Mouse (Mus musculus) adrenal gland, postnatal 14 days (tissue): ENCODE results near the gene Afp. TPM values are rescaled to one million over a fixed set of nuclear protein-coding genes. Genes with fewer than 3 reads are reported as not detected.

Experiments
- DNase-seq: peaks from one replicate; pipeline ENCODE4 v3.0.0; 2021; ENCODE audit warnings: mixed read lengths
- long read RNA-seq, 2 experiments: library from polyadenylated mRNA; stranded (forward); transcript quantifications; one replicate each; pipeline ENCODE4 v2.0.0; 2021
- total RNA-seq: library from RNA; stranded (reverse); gene quantifications from 2 replicates; pipeline ENCODE4 v1.2.3, GENCODE M21; 2021

Afp gene
- 0.86 and 3.6 TPM in 2 replicates for total RNA-seq
- long read RNA-seq, experiment 1: 0 reads
- long read RNA-seq, experiment 2, partial matches to known transcripts: 1 of 1 reads
- long read RNA-seq, experiment 2, other reads (novel, unspliced or antisense): 0 of 1 reads

GRCm38 (mm10) chr5:90490518-90490917 is at the start of gene Afp:
Afp (plus strand) TSS chr5:90490737.
- no peak for DNase-seq

- no peak for DNase-seq
These were observed 43.0 kb upstream of the Afp start for GRCm38 (mm10) chr5:90447577-90447976.

GRCm38 (mm10) chr5:90449961-90450360 is 40.6 kb upstream of the Afp start:
- no peak for DNase-seq

- DNase-seq: no peak
These were observed 37.8 kb upstream of the Afp start for GRCm38 (mm10) chr5:90452711-90453110.

GRCm38 (mm10) chr5:90457241-90457640 is 33.3 kb upstream of the Afp start:
- DNase-seq: no peak

GRCm38 (mm10) chr5:90458727-90459126 is 31.8 kb upstream of the Afp start:
- DNase-seq: no peak

GRCm38 (mm10) chr5:90460619-90461018 is 29.9 kb upstream of the Afp start, which contains the start of gene Alb:
Alb (plus strand) TSS chr5:90460897.
- DNase-seq: no peak

- DNase-seq: no peak
These were observed 23.7 kb upstream of the Afp start for GRCm38 (mm10) chr5:90466806-90467205.

GRCm38 (mm10) chr5:90467245-90467644 is 23.3 kb upstream of the Afp start:
- DNase-seq: peak; percentile 37

- no peak for DNase-seq
These were observed 19.7 kb upstream of the Afp start for GRCm38 (mm10) chr5:90470836-90471235.

GRCm38 (mm10) chr5:90473902-90474301 is 16.6 kb upstream of the Afp start:
- no peak for DNase-seq

- peak; percentile 37 for DNase-seq
These were observed 16.2 kb upstream of the Afp start for GRCm38 (mm10) chr5:90474369-90474768.

- no peak for DNase-seq
These were observed 13.8 kb upstream of the Afp start for GRCm38 (mm10) chr5:90476741-90477140.

GRCm38 (mm10) chr5:90477308-90478140 is 13.0 kb upstream of the Afp start:
- no peak for DNase-seq

- DNase-seq: no peak
These were observed 11.7 kb upstream of the Afp start for GRCm38 (mm10) chr5:90478886-90479285.

- DNase-seq: no peak
These were observed 4.9 kb upstream of the Afp start for GRCm38 (mm10) chr5:90485597-90485996.

- no peak for DNase-seq
These were observed 2.2 kb upstream of the Afp start for GRCm38 (mm10) chr5:90488323-90488722.

GRCm38 (mm10) chr5:90492440-90492839 is 1.9 kb downstream of the Afp start:
- DNase-seq: no peak

- DNase-seq: no peak
These were observed 3.8 kb downstream of the Afp start for GRCm38 (mm10) chr5:90494308-90494707.

GRCm38 (mm10) chr5:90499509-90499908 is 9.0 kb downstream of the Afp start:
- no peak for DNase-seq

GRCm38 (mm10) chr5:90500714-90501113 is 10.2 kb downstream of the Afp start:
- DNase-seq: peak; percentile 87

GRCm38 (mm10) chr5:90501752-90502151 is 11.2 kb downstream of the Afp start:
- DNase-seq: no peak

- DNase-seq: no peak
These were observed 14.2 kb downstream of the Afp start for GRCm38 (mm10) chr5:90504742-90505141.

- no peak for DNase-seq
These were observed 16.0 kb downstream of the Afp start for GRCm38 (mm10) chr5:90506507-90506906.
